Mouse (Mus musculus): ENCODE data around the gene Tmsb15b1.

- TF ChIP-seq CTCF (conservative IDR thresholded peaks at IDR 0.05 in 1 of 2, IDR thresholded peaks at IDR 0.05 in 1 of 2; ENCODE audit: low read depth in 2 of 2, low read length in 2 of 2), result no peak
- no peak for TF ChIP-seq USF1 (IDR thresholded peaks at IDR 0.05; ENCODE audit: low read depth, low read length)
- TF ChIP-seq EP300 (IDR thresholded peaks at IDR 0.05; ENCODE audit: low read length), result no peak
- TF ChIP-seq MXI1 (IDR thresholded peaks at IDR 0.05; ENCODE audit: low read depth, low read length), result no peak
- TF ChIP-seq KAT2A (IDR thresholded peaks at IDR 0.05; ENCODE audit: insufficient replicate concordance, low read length), result no peak
- no peak for TF ChIP-seq ZC3H11A (IDR thresholded peaks at IDR 0.05; ENCODE audit: low read depth, low read length)
- no peak for TF ChIP-seq MYC (IDR thresholded peaks at IDR 0.05; ENCODE audit: low read depth, low read length)
- no peak for TF ChIP-seq USF2 (conservative IDR thresholded peaks at IDR 0.05; ENCODE audit: low read depth, low read length)
- TF ChIP-seq GABPA (IDR thresholded peaks at IDR 0.05; ENCODE audit: insufficient replicate concordance, low read depth, low read length), result no peak
- TF ChIP-seq ETS1 (conservative IDR thresholded peaks at IDR 0.05; ENCODE audit: low read depth, low read length), result no peak
- TF ChIP-seq MEF2A (IDR thresholded peaks at IDR 0.05; ENCODE audit: borderline replicate concordance, low read depth, low read length), result no peak
These were observed 38.7 kb downstream of the Tmsb15b1 start for GRCm38 (mm10) chrX:136937985-136938384.

Data from CH12.LX (cell line).